Mouse (Mus musculus): ENCODE measurements around the gene Slc7a10. TPM values are rescaled to one million over a fixed set of nuclear protein-coding genes. Genes with fewer than 3 reads are reported as not detected.
"Not testable (repeated sequence)": the region's sequence is repeated elsewhere in the genome, so short reads cannot be mapped to it uniquely, and the experiment has no call there.

Slc7a10 gene
- polyA plus RNA-seq, 1 experiment = not detected

- no peaks in the 10 kb centered on the region for H3K27me3 ChIP-seq (ENCODE audit: control insufficient read depth, insufficient read depth, insufficient read length)
- H3ac ChIP-seq (ENCODE audit: control insufficient read depth, insufficient read length, low read depth) = peak overlapping the region; percentile 50
- H3K36me3 ChIP-seq (ENCODE audit: control insufficient read depth, insufficient read depth) = no peaks in the 10 kb centered on the region
- TF ChIP-seq MYOG (IDR thresholded peaks at IDR 0.05; ENCODE audit: control insufficient read depth, extremely low read depth, insufficient read length) (no peak), MAX (IDR thresholded peaks at IDR 0.05) (no peak), FOSL1 (IDR thresholded peaks at IDR 0.05; ENCODE audit: insufficient read depth, low read length, poor library complexity, severe bottlenecking) (no peak), CEBPB (IDR thresholded peaks at IDR 0.05; ENCODE audit: low read depth) (no peak), USF1 (IDR thresholded peaks at IDR 0.05; ENCODE audit: low read depth) (no peak), MYOD1 (IDR thresholded peaks at IDR 0.05; ENCODE audit: control insufficient read depth, insufficient read length, low read depth) (no peak), CTCF (IDR thresholded peaks at IDR 0.05; ENCODE audit: control insufficient read depth, insufficient read depth, insufficient read length) (no peak)
- H3K79me2 ChIP-seq (ENCODE audit: control insufficient read depth, insufficient read depth) = no peaks in the 10 kb centered on the region
- no peaks in the 10 kb centered on the region for H3K79me3 ChIP-seq (ENCODE audit: low read depth)
- H3K4me3 ChIP-seq (ENCODE audit: insufficient read depth, poor library complexity, severe bottlenecking) = peak overlapping the region; percentile 45
Measured at GRCm38 (mm10) chr7:35234361-35235245, 48.4 kb downstream of the Slc7a10 start.

DNA sequence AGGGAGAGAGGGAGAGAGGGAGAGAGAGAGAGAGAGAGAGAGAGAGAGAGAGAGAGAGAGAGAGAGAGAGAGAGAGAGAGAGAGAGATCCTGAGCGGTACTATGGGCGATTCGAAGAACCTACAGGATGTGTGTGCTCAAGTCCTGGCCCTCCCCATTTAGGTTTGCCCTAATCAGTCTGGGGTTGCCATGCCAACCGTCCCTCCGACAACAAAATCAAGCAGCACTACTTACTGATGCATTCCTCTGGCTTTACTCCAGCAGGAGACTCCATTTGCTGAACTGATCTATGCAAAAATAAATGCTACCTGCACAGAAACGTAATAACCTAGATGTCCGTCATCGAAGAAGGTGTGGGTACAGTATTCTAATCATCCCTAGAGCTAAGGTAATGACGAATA is 49.1 kb downstream of the Slc7a10 start:
- TF ChIP-seq MYOG (IDR thresholded peaks at IDR 0.05; ENCODE audit: control insufficient read depth, extremely low read depth, insufficient read length) (no peak), CTCF (IDR thresholded peaks at IDR 0.05; ENCODE audit: control insufficient read depth, insufficient read depth, insufficient read length) (no peak), MYOD1 (IDR thresholded peaks at IDR 0.05; ENCODE audit: control insufficient read depth, insufficient read length, low read depth) (no peak), USF1 (IDR thresholded peaks at IDR 0.05; ENCODE audit: low read depth) (no peak), CEBPB (IDR thresholded peaks at IDR 0.05; ENCODE audit: low read depth) (no peak), FOSL1 (IDR thresholded peaks at IDR 0.05; ENCODE audit: insufficient read depth, low read length, poor library complexity, severe bottlenecking) (no peak), MAX (IDR thresholded peaks at IDR 0.05) (no peak)
- Histone ChIP-seq H3K79me2 (ENCODE audit: control insufficient read depth, insufficient read depth) (no peaks in the 10 kb centered on the region), H3K27me3 (ENCODE audit: control insufficient read depth, insufficient read depth, insufficient read length) (peaks cover 4% of the 10 kb centered on the region), H3ac (ENCODE audit: control insufficient read depth, insufficient read length, low read depth) (peak overlapping the region; percentile 1), H3K36me3 (ENCODE audit: control insufficient read depth, insufficient read depth) (no peaks in the 10 kb centered on the region), H3K79me3 (ENCODE audit: low read depth) (no peaks in the 10 kb centered on the region), H3K4me3 (ENCODE audit: insufficient read depth, poor library complexity, severe bottlenecking) (peak overlapping the region; percentile 45)

DNA sequence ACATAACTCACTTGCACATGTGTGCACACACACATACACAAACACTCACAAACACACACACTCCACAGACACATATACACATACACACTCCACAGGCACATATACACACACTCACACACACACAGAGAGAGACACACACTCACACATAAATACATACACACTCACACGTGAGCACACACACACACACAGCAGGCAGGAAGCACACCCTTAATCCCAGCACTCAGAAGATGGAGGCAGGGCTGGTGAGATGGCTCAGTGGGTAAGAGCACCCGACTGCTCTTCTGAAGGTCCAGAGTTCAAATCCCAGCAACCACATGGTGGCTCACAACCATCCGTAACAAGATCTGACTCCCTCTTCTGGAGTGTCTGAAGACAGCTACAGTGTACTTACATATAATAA is 51.8 kb downstream of the Slc7a10 start:
- not testable (repeated sequence) for H3K27me3 ChIP-seq (ENCODE audit: control insufficient read depth, insufficient read depth, insufficient read length); H3K79me2 ChIP-seq (ENCODE audit: control insufficient read depth, insufficient read depth); H3K79me3 ChIP-seq (ENCODE audit: low read depth); H3ac ChIP-seq (ENCODE audit: control insufficient read depth, insufficient read length, low read depth); H3K36me3 ChIP-seq (ENCODE audit: control insufficient read depth, insufficient read depth); H3K4me3 ChIP-seq (ENCODE audit: insufficient read depth, poor library complexity, severe bottlenecking)

Other genes with a start within 250 kb of the Slc7a10 start
- gene Cebpg, start 129.8 kb upstream of the Slc7a10 start, polyA plus RNA-seq (2012; fragmentation: generic; extraction: Trizol) = 10.9 TPM
- gene Cebpa, start 67.1 kb upstream of the Slc7a10 start, polyA plus RNA-seq (2012; fragmentation: generic; extraction: Trizol) = 22.9 TPM
- gene Lrp3, start 29.1 kb downstream of the Slc7a10 start, polyA plus RNA-seq (2012; fragmentation: generic; extraction: Trizol) = 0.06 TPM
- gene Gpatch1, start 132.1 kb downstream of the Slc7a10 start, polyA plus RNA-seq (2012; fragmentation: generic; extraction: Trizol) = 6.0 TPM
- 2.2 TPM for gene Rhpn2, start 147.8 kb downstream of the Slc7a10 start, polyA plus RNA-seq (2012; fragmentation: generic; extraction: Trizol)
- gene Faap24, start 210.5 kb downstream of the Slc7a10 start, polyA plus RNA-seq (2012; fragmentation: generic; extraction: Trizol) = 14.0 TPM
- 20.5 TPM for gene Cep89, start 210.7 kb downstream of the Slc7a10 start, polyA plus RNA-seq (2012; fragmentation: generic; extraction: Trizol)